Mouse (Mus musculus): ENCODE data around the gene Zfp989.
"Not testable (repeated sequence)": the region's sequence is repeated elsewhere in the genome, so short reads cannot be mapped to it uniquely, and the experiment has no call there.

DNA sequence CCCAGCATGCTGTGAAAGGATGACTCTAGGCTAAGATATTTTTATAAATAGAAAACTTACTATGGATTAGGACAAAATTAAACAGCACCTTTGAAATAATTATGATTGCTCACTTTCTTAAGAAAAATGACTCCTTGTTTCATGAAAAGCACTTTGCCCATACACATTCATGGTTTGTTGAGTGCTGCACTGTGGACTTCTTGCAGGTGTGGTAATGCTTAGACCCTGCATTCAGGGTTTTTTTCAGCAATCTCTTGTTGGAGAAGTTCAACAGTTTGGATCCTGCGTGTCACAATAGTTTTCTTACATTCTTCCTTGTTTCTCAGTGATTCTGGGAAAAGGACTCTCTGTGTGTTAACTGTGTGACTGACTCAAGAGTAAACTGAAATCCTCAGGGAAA is 54.6 kb downstream of the Zfp989 start:
- not testable (repeated sequence) for TF ChIP-seq CTCF, EP300 (IDR thresholded peaks at IDR 0.05; ENCODE audit: low read depth)

All from heart, postnatal 0 days (tissue).